Mouse (Mus musculus): ENCODE data around the gene Pikfyve.

Pikfyve gene

DNA sequence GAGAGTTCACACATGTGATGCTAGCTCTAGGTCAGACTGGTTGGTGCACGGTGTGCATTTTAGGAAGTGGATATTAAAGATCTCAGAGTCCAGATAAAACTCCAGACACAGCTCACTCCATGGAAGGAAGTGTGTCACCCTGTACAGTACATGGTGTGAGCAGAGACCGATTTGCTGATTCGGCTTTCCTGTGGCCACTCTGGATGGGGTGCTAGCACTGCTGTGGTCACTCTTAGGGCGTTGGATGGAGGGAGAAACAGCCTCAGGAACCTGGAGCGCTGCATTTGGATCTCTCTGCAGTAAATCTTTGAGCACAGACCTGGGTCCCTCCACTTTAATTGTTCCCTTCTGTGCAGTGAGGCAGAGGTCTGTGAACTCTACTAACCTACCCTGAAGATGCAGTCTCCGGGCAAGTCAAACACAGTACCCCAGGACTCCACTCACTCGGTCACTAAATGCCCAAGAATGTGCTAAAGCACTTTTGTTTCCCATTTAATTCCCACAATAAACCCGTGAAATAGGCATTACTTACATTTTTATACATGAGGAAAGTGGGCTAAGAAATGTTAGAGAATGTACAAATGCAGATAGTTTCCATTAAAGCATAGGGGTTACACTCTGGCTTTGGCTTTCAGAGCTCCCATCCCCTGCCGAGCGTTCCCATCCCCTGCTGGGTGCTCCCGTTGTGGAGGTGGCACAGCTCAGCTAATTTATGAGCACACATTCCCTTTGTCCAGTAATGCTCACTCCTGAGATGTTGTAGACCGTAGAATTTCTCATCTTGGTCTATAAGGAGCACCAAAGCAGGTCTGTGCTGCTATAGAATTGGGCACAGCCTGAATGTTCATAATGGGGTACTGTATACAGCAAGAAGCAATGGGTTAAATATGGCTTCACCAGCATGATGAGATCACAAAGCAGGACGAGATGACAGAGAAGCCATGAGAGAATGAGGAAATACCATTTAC lies 127.9 kb downstream of the Pikfyve start:
- 62% methylated on average over 13 of the region's 13 CpGs for WGBS

DNA sequence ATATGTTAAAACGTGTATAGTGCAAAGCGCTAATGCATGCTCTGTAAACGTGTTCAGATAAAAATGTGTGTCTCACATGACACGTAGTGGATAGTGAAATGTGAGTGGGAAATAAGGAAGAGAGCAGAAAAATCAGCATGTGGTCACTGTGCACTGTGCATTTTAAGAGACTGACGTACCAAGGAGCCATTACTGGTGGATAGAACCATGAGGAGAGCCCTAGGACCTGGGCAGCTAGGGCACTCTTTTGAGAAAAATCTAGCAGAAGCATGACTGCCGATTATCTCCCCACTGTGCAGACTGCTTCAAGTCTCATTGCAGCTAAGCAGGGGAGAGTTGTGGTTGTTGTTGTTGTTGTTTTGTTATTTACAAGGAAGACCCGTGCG lies 128.5 kb downstream of the Pikfyve start:
- 80% methylated on average over 8 of the region's 8 CpGs for WGBS
